Mouse (Mus musculus) liver (tissue): Measurements from ENCODE around the gene Nek7.

Experiments
- DNase-seq: peaks from one replicate; pipeline ENCODE4 v3.0.0-alpha.2; 2020; ENCODE audit warnings: mixed read lengths

The Nek7 gene

DNA sequence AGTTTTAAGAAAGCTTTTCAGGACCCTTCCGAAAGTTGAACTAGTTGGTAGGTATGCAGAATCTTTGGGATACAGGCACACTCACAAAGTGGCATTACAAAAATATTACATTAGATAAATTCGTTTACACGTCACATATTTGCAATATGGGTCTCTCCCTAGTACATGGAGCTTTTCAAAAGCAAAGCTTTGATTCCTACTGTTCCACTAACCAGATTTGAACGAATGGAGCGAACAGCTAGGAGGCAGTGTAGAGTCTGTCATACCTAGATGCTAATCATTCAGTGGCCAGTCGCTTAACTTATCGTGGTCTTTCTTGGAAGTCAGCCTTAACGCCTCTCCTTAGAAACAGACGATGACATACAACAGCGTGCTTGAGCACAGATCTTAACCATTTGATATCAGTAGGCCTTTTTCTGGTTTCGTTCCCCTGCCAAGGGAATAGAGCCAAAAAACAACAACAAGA, at the start of gene Nek7:
TSS of gene Nek7 (minus strand) at position 146 of the 466 bp plus-strand sequence.
- peak; percentile 49 for DNase-seq

DNA sequence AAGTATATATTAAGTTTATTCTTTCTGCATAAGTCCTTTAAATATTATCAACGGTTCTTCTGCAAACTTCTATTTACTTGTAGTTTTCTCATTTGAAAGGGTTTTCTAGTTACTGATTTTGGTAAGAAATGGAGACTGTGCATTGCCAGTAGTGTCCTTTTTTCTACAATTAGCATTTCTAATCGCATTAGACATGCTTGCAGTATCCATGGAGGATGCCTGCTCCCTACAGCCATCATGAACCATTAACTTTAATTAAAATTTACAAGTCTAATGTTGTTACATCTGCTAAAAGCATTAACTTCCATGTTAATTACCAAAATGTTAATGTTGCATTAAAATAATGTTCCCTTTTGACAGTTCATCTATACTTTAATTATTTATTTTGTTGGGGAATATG, 42.4 kb upstream of the Nek7 start:
- DNase-seq, result no peak

DNA sequence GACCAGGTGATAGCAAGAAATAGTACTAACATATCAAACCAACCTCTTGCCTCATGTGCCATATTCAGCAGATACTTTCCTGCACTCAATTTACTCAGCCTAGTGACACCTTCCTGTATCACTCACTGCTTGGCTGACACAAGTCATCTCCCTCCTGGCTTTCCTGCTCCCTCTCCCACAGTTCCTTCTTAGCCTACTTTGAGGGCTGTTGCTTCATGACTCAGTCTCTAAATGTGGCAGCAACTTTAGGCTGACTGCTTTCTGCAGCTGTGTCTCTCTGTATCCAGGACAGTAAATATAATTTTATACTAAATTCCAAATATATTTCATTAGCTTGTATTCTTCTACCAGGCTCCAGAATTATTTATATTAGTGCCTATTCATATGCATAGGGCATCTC, 34.3 kb upstream of the Nek7 start:
- DNase-seq, result no peak

DNA sequence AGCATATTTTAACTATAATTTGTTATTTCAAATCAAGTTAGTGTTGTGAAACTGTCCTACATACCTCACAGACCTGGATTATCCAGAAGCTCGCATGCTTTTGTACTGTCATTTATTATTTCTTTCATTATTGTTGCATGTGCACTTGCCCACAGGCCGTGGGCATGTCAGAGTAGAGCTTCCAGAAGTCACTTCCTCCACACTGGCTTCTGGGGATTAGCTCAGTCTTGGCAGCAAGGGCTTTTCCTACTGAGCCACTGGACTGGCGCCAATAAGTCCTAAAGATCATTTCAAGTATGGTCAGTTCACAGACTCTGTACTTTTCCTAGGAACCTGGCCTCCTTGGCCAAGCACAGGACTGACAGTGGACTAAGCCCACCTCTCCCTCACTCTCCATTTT, 25.1 kb upstream of the Nek7 start:
- no peak for DNase-seq

DNA sequence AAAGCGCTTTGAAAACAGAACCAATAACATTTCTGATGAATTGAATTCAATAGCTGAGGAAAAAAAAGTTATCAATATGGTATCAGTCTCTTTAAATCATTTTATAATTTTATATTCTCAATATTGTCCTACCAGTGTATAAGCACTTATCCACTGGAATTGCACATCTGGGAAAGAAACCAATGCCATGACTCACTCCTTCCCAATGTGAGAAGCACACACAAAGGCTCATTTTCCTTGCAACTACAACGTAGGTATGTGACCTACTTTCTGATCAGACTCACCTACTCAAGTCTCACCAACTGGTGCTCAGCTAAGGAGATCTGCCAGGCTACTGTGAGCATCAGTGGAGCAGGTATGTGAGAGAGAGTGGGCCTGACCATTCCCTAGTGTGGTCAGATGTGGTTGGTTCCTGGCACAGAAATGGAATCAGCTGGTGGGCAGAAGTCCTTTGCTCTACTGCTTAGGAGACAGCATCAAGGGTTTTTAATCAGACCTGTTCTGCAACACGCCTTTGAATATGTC, 23.4 kb upstream of the Nek7 start:
- DNase-seq, result no peak

DNA sequence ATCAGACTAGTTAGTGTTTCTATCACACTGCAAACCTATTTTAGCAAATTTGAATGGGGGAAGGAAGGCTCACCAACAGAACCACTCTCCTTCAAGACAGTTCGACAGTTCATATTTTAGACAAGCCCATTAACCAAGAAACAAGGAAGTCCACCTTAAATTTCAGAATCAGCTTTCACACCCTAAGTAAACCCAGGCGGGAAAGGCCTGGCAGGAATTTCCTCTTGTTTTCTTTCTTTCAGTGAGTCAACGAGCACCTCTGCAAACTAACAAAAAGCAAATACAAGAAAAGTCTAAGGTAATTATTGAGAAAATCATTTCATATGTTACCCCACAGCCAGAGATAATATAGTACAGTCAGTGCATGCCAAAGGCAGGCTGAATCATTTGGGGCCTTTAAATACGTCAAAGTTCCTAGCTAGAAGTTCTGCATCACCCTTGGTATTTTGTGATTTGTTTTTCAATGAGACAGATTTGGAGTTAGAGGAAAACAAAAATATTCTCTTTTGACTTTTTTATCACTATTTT, 21.1 kb upstream of the Nek7 start:
- no peak for DNase-seq

DNA sequence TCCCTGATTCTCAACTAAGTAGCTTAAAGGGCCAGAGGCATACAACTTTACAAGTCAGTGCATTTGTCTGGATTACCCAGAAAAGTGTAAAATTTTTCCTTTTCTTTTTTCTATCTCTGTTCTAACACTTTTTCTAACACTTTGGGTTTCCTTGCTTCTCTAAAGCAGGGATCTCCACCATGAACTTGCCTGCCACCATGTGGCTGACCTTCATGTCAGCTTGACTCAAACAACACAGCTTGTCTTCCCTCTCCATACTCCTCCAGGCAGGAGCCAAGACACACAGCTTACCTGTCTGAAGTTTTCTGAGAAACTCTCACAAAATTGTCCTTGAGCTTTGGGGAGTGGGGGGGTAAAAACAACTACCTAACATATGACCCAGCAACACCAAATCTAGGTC, 17.9 kb upstream of the Nek7 start:
- no peak for DNase-seq

DNA sequence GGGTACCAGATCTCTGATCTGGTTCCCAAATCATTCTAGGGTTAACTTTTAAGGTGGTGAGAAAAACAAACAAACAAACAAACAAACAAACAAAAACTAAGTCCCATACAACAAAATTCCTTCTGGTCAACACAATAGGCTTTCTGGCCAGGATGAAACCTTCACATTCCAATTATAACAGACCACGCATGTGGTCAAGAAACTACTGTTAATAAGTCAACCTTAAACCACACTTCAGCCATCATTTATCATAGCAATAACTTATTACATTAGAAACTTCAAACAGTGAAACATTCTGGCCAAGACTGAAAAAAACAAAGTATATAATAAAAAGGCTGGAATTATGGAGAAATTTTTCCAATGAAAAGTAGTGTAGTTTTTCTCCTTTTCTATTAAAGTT, 14.6 kb upstream of the Nek7 start:
- no peak for DNase-seq

DNA sequence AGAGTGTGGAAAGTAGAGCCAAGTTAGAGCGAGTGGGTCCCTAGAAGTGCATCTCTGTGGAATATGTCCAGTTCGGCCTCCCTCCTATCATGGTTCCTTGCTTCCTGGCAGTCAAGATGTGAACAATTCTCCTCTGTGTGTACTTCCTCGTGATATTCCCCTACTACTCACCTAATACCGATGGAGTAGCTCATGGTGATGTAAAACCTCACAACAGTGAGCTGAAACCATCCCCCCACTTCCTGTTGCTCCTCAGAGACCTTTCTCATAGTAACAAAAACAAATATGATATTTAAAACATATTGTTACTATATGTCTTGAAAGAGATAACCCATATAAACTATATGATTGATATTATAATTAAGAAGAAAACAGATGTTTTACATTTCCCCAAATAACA, 9.0 kb upstream of the Nek7 start:
- DNase-seq, result no peak

DNA sequence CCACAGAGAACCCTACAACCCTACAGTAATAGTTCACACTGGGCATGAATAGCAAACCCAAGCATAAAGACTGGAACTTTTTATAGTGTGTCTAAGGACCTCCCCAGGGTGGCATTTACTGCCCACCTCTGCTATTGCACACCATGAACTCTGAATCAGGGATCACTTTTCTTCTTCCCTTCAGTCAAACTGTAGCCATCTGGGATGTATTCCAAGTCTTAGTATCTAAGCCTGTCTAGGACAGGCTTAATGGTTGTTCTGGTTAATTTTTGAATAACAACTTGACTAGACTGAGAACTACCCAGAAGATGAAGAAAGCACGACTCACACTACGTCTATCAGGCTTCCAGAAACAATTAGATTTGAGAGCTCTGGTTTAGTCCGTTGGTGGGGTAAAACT, 8.5 kb upstream of the Nek7 start:
- no peak for DNase-seq

DNA sequence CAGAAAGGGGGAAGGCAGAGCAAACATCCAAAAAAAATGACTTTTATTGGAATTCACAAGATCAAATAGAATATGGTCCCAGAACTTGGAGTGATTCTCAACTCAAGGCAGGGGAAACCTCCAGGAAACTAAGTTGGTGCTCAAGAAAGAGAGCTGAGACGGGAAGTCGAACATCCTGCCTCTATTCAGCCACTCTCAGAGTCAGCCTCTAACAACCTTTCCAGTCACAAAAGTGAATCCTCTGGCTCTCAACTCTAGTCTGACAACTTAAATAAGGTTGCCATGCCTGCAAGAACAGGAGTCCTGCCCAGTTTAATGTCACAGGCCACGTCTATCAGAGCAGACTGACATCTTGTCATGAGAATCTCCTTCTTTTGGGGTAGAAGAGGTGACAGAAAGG, 7.9 kb upstream of the Nek7 start:
- no peak for DNase-seq

DNA sequence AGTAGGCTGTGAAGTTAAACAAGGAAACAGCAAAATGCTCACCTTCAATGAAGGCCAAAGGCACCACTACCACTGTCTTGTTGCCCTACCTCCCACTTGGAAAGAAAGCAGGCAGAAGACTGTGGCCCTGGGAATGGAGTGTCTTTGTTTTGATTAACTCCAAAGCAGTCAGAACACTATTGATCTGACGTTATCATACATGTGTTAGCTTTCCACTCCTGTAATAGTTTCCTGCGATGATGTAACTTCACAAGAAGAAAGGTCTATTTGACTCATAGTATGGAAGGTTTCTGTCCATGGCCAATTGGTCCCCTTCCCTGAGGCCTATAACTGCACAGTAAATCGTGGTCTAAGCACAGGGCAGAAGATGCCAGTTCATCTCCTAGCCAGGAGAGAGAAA, 6.3 kb upstream of the Nek7 start:
- DNase-seq, result no peak

DNA sequence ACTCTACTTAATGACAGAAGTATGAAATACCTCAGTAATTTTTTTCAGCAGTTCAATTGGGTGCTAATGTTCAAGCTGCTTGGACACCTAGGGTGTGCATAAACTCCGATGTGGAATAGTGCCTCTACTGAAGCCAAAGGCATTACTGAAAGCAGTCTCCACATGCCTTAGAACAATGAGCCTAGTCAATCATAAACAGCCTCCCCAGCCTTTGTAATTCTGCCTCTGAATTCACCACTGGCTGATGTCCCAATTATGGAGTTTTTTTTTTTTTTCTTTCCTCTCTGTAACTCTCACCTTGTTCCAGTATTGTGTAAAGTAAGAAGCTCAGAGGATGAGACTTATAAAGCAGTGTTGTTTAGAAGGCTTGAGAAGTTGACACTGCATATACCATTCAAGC, 3.9 kb upstream of the Nek7 start:
- DNase-seq, result no peak

DNA sequence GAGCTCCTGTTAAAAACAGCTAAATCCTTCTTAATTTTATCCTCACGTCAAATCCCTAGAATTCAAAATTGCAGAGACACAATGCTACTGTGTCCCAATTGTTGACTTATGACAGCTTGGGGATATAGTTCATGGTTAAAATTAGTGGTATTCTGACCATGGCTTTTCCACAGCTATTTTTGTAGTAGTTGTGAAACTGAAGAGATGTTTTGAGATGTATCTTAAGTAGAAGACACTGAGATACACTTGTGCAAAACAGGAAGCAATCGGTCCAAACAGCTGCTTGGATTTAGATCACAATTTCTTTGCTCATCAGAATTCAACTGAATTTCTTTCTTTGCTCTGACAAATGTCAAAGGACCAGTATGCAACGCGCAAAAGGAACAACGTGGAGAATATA, 2.9 kb upstream of the Nek7 start:
- DNase-seq, result no peak

DNA sequence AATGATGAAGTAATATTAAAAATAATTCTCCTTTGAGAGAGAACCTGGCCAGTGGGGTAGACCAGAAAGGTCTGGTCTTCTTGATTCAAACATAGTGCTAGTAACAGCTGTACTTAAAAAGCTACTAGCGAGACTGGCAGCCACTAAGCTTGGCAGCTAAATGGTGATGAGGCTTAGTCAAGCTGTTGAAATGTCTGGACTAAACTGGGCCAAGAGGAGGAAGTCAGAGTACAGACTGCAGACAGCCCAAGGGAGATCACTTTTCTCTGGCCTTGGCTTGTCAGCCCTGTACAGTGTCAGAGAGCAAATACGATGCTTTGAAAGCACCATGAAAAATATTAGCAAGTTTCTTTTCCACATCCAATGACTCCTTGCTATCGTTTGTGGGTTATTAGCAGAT, 2.5 kb upstream of the Nek7 start:
- DNase-seq, result no peak

DNA sequence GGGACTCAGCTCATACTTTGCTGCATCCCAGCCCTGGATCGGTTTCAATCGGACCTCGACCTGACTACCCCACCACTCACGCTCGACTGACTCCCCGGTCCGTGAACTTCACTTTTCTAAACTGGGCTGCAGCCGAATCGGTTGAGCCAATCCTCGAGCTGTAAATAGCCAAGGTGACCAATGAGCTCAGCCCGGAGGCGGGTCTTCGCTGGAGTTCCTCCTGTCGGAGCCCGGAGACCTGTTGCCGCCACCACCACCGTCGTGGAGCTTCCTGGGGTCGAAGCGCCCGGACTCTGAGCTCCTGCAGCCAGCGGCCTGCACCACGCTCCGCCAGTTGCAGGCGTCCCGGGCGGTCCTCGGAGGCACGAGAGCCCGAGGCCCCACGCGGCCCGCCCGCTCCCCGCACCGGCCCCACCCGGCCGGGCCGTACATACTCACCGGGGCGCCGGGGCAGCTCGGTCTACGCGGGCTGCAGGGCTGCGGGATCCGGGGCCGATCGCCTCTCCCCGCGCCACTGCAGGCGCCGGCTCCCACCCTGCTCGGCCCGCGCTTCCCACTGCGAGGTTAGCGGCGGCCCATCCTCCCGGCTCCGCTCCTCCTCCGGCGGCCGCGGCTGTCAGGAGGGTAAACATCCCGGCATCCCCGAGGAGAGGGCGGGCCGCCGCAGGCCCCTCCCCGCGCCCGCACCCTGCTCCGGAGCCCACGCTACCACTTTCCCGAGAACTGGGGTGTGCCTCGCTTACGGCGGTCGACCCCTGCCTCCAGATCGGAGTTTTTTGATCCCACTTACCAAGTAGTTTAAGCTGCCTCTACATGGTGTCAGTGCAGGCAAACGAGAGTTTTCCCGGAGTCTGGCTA, 598 bp downstream of the Nek7 start:
- DNase-seq, result peak; percentile 95

DNA sequence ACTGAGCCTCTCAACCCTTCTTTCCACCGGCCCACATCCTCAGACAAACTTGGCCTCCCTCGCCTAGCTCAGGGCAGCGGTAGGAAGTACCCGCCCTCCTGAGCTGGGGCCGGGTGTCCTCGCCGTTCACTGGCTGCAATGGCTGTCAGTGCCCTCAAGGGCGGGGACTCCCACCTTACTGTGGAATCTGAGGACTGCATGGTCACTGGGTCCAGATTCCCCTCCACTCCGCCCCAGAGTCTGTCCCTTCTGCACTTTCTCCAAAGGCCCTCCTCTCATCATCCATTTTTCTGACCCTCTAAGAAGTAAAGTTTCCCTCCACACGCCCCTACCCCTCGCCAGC, 2.0 kb downstream of the Nek7 start:
- peak; percentile 92 for DNase-seq

DNA sequence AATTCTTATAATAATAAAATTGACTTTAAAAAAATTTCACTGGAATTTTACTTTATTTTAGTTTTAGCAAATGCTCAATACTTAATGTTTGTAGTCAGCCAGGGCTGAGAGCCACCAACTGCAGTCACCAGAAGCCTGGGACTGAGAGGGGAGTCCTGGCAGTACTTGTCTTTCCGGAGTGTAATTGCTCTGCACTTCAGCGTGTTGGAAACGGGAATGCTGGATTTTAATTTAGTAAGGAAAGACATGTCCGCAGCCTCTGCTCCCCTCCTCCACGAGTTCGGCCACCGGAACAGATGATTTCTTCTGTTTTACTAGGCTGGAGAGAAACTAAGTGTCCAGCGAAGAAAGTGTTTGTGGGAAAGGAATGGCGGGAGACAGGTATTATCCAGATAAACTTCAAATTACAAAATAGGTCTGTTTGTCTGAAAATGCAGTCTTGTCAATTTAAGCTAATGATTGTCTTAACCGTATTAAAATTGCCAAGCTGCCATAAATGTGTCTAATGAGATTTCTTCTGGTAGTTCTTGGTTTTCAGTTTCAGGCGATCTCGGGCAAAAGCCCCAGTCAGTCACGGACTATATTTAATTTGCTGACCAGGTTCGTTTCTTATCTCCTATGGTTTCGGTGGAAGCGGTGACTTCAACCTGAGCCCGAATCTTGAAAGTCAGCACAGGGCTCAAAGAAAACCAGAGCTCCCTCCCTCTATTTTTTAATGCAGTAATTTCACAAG, 2.5 kb downstream of the Nek7 start:
- no peak for DNase-seq

DNA sequence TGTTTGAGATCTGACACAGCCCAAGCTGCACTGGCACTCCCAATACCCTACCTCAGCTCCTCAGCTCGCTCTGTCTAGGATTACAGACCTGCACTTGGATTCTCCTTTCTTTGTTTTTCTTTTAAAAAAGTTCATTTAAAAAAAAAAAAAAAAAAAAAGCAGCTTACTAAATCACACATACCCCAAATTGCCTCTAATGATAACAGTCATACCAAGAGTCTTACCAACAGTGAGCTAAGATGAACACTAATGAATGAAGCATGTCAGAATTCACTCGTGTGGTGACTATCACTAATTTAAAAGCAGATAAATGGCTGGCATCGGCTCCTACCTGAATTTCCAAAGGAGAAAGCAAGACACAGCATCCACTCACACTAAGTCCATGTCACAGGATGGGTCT, 4.6 kb downstream of the Nek7 start:
- DNase-seq, result no peak

DNA sequence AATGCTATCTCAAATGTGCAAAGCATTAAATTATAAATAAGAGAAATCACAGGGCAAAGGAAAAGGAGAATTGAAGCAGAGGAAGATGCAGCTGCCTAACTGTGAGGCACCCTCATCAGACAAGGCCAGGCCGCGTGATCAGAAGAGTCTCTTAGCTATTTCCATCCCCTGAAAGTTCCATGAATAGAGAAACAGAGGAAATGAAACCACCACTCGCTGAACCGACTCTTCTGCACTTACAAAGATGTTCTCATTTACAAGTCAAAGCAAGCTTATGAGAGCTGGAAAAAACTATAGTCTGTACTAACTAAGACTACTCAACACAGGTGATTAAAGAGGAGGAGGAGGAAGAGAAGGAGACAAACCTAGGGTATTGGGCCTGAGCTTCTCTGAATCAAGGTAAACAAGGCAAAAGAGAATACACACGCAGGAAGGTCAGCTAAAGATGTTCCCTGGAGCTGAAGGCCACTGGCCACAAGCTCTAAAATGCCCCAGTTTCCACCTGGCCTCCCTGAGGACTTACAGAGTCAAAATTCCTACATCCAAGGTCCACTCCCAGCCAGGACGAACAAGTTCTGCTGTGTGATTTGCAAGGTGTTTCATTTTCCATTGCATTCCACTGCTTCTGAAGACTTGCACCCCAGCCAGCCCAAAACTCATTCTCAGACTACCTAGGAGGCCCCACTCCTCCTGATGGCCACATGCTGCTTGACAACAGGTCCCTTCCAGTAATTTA, 5.2 kb downstream of the Nek7 start:
- DNase-seq, result no peak

DNA sequence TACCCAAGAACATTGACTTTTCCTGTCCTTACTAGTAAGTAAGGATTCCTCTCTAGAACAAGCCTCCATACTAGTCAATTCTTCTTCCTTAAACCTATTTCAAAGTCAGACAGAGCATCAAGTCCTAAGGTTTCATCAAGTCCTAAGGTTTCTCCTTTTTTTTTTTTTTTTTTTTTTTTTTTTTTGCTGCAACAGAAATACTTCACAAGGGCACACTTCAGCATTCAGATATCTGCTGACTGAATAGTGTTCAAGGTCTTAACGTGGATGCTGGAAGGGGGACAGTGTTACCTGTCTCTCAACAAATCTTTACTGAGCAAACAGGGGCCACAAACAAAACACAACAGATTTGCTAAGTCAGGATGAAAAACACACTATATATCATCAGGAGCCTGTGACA, 7.8 kb downstream of the Nek7 start:
- no peak for DNase-seq

DNA sequence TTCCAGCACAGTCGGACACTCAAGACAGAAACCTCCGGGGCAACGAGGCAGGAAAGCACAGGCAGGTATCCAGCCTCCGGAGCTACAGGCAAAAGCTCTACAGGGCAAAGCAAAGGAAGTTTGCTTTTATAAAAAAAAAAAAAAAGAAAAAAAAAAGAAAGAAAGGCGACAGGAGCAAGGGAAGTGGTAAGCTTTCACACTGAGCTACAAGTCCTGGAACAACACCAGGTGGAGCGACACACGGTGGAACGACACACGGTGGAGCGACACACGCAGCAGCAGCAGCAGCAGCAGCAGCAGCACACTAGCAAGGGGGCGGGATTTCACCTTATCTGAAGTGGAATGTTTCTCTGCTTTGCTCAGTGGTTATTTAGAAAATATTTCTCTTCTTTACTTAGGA, 10.8 kb downstream of the Nek7 start:
- no peak for DNase-seq

DNA sequence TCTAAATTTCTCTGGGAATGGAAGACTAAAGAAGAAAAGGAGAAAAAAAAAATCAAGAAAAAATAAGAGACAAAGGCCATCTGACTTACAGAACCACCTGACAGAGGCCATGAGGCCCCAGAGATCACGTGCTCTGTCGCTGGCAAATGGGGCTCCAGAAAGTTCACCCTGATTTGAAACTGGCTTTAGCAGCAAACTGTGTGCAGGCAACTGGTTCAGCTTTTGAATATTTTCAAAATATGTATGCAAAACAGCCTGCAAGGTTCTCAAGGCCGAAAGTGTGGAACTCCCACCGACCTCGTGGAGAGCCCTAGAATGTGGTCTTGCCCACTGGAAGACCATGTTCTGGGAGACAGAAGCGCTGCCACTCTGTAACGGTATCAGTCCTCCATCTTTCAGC, 11.6 kb downstream of the Nek7 start:
- no peak for DNase-seq
